Mouse (Mus musculus): ENCODE results near the gene Frmd4a.

DNA sequence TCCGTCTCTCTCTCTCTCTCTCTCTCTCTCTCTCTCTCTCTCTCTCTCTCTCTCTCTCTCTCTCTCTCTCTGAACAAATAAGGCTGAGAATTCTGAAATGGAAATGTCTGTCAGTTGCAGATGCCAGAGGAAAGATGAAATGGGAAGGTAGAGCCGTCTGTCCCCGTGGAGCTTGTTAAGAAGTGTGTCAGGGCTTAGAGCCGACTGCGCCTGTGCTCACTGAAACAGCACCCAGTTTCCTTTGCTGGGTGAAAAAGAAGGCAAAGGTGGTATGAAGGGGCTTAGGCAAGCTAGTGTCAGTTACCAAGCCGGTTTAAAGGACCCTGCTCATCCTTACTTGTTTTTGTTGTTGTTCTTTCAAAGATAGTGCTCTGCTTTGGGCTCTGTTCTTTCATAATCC, 283.7 kb downstream of the Frmd4a start:
- no peak for TF ChIP-seq CTCF (IDR thresholded peaks at IDR 0.05; ENCODE audit: extremely low read depth, insufficient read depth, insufficient read length, insufficient replicate concordance)
- no peak for TF ChIP-seq POLR2A (IDR thresholded peaks at IDR 0.05; ENCODE audit: low read depth, low read length)

Measured in spleen, adult 2 months (tissue).